Mouse (Mus musculus): ENCODE data around the gene Nr1h5.

Gene Nr1h5

GRCm38 (mm10) chr3:102964033-102964432 lies at the start of gene Nr1h5:
Nr1h5 (minus strand) TSS chr3:102964133.
- DNase-seq (ENCODE audit: low read depth): no peak

- no peak for DNase-seq (ENCODE audit: low read depth)
Observed at GRCm38 (mm10) chr3:103001595-103001994, 37.7 kb upstream of the Nr1h5 start.

- no peak for DNase-seq (ENCODE audit: low read depth)
Observed at GRCm38 (mm10) chr3:102997591-102997990, 33.7 kb upstream of the Nr1h5 start.

GRCm38 (mm10) chr3:102997036-102997435 lies 33.1 kb upstream of the Nr1h5 start:
- no peak for DNase-seq (ENCODE audit: low read depth)

GRCm38 (mm10) chr3:102995605-102996321 lies 31.8 kb upstream of the Nr1h5 start, which contains the start of gene Sike1:
Sike1 (plus strand) TSS chr3:102995708.
- peak; percentile 96 for DNase-seq (ENCODE audit: low read depth)

GRCm38 (mm10) chr3:102995233-102995604 lies 31.3 kb upstream of the Nr1h5 start:
- no peak for DNase-seq (ENCODE audit: low read depth)

- DNase-seq (ENCODE audit: low read depth): no peak
Observed at GRCm38 (mm10) chr3:102992936-102993335, 29.0 kb upstream of the Nr1h5 start.

GRCm38 (mm10) chr3:102991041-102991440 lies 27.1 kb upstream of the Nr1h5 start:
- no peak for DNase-seq (ENCODE audit: low read depth)

GRCm38 (mm10) chr3:102980349-102980736 lies 16.4 kb upstream of the Nr1h5 start:
- DNase-seq (ENCODE audit: low read depth): no peak

- no peak for DNase-seq (ENCODE audit: low read depth)
Observed at GRCm38 (mm10) chr3:102979550-102980348, 15.8 kb upstream of the Nr1h5 start.

GRCm38 (mm10) chr3:102976906-102977305 lies 13.0 kb upstream of the Nr1h5 start:
- DNase-seq (ENCODE audit: low read depth): no peak

GRCm38 (mm10) chr3:102970508-102970907 lies 6.6 kb upstream of the Nr1h5 start:
- no peak for DNase-seq (ENCODE audit: low read depth)

GRCm38 (mm10) chr3:102970067-102970466 lies 6.1 kb upstream of the Nr1h5 start:
- DNase-seq (ENCODE audit: low read depth): no peak

GRCm38 (mm10) chr3:102955596-102955995 lies 8.3 kb downstream of the Nr1h5 start:
- DNase-seq (ENCODE audit: low read depth): no peak

GRCm38 (mm10) chr3:102955143-102955542 lies 8.8 kb downstream of the Nr1h5 start:
- no peak for DNase-seq (ENCODE audit: low read depth)

GRCm38 (mm10) chr3:102954476-102954875 lies 9.5 kb downstream of the Nr1h5 start:
- DNase-seq (ENCODE audit: low read depth): no peak

- no peak for DNase-seq (ENCODE audit: low read depth)
Observed at GRCm38 (mm10) chr3:102946861-102947260, 17.1 kb downstream of the Nr1h5 start.

GRCm38 (mm10) chr3:102946312-102946711 lies 17.6 kb downstream of the Nr1h5 start:
- no peak for DNase-seq (ENCODE audit: low read depth)

GRCm38 (mm10) chr3:102938100-102938499 lies 25.8 kb downstream of the Nr1h5 start:
- DNase-seq (ENCODE audit: low read depth): no peak

- no peak for DNase-seq (ENCODE audit: low read depth)
Observed at GRCm38 (mm10) chr3:102935451-102936354, 28.2 kb downstream of the Nr1h5 start, which contains the start of gene Sycp1. Sycp1 (minus strand) TSS chr3:102936100.

- no peak for DNase-seq (ENCODE audit: low read depth)
Observed at GRCm38 (mm10) chr3:102899136-102899535, 64.8 kb downstream of the Nr1h5 start.
